Mouse (Mus musculus): ENCODE measurements around the gene Ace2. TPM values are rescaled to one million over a fixed set of nuclear protein-coding genes. Genes with fewer than 3 reads are reported as not detected.

The Ace2 gene
- polyA plus RNA-seq, 1 experiment = 0.72 TPM

GRCm38 (mm10) chrX:164189880-164190279 is 50.7 kb downstream of the Ace2 start:
- Histone ChIP-seq H3K4me1 (ENCODE audit: control insufficient read depth, insufficient read depth, low read length) (no peaks in the 10 kb centered on the region), H3K4me3 (replicated peaks; ENCODE audit: control insufficient read depth, low read depth, low read length) (no peak overlapping the region), H3K27ac (ENCODE audit: control insufficient read depth, insufficient read depth, low read depth, low read length, poor library complexity) (no peak overlapping the region)
- TF ChIP-seq CTCF (IDR thresholded peaks at IDR 0.05; ENCODE audit: control insufficient read depth, insufficient read depth, low read length) (no peak), POLR2A (IDR thresholded peaks at IDR 0.05; ENCODE audit: borderline replicate concordance, control insufficient read depth, low read depth, low read length) (no peak)

GRCm38 (mm10) chrX:164197679-164198078 is 58.5 kb downstream of the Ace2 start:
- TF ChIP-seq CTCF (IDR thresholded peaks at IDR 0.05; ENCODE audit: control insufficient read depth, insufficient read depth, low read length) = no peak
- no peak for TF ChIP-seq POLR2A (IDR thresholded peaks at IDR 0.05; ENCODE audit: borderline replicate concordance, control insufficient read depth, low read depth, low read length)
- 61% methylated on average over 2 of the region's 2 CpGs for WGBS
- Histone ChIP-seq H3K4me1 (ENCODE audit: control insufficient read depth, insufficient read depth, low read length) (no peaks in the 10 kb centered on the region), H3K27ac (ENCODE audit: control insufficient read depth, insufficient read depth, low read depth, low read length, poor library complexity) (no peak overlapping the region), H3K4me3 (replicated peaks; ENCODE audit: control insufficient read depth, low read depth, low read length) (no peak overlapping the region)

- Histone ChIP-seq H3K27ac (ENCODE audit: control insufficient read depth, insufficient read depth, low read depth, low read length, poor library complexity) (no peak overlapping the region), H3K4me1 (ENCODE audit: control insufficient read depth, insufficient read depth, low read length) (no peaks in the 10 kb centered on the region), H3K4me3 (replicated peaks; ENCODE audit: control insufficient read depth, low read depth, low read length) (no peak overlapping the region)
- 33% methylated on average over 5 of the region's 5 CpGs for WGBS
- no peak for TF ChIP-seq CTCF (IDR thresholded peaks at IDR 0.05; ENCODE audit: control insufficient read depth, insufficient read depth, low read length)
- no peak for TF ChIP-seq POLR2A (IDR thresholded peaks at IDR 0.05; ENCODE audit: borderline replicate concordance, control insufficient read depth, low read depth, low read length)
These were observed 61.4 kb downstream of the Ace2 start for GRCm38 (mm10) chrX:164200547-164200946.

- Histone ChIP-seq H3K4me1 (ENCODE audit: control insufficient read depth, insufficient read depth, low read length) (no peaks in the 10 kb centered on the region), H3K27ac (ENCODE audit: control insufficient read depth, insufficient read depth, low read depth, low read length, poor library complexity) (no peak overlapping the region), H3K4me3 (replicated peaks; ENCODE audit: control insufficient read depth, low read depth, low read length) (no peak overlapping the region)
- TF ChIP-seq POLR2A (IDR thresholded peaks at IDR 0.05; ENCODE audit: borderline replicate concordance, control insufficient read depth, low read depth, low read length) = no peak
- peak; percentile 45; the same call in 1 of the 2 replicates for TF ChIP-seq CTCF (IDR thresholded peaks at IDR 0.05; ENCODE audit: control insufficient read depth, insufficient read depth, low read length)
- 82% methylated on average over 2 of the region's 2 CpGs for WGBS
These were observed 82.9 kb downstream of the Ace2 start for GRCm38 (mm10) chrX:164221989-164222388.

GRCm38 (mm10) chrX:164233380-164233779 is 94.2 kb downstream of the Ace2 start:
- H3K4me3 ChIP-seq (replicated peaks; ENCODE audit: control insufficient read depth, low read depth, low read length) = no peak overlapping the region
- 70% methylated on average over 8 of the region's 8 CpGs for WGBS
- H3K4me1 ChIP-seq (ENCODE audit: control insufficient read depth, insufficient read depth, low read length) = no peaks in the 10 kb centered on the region
- H3K27ac ChIP-seq (ENCODE audit: control insufficient read depth, insufficient read depth, low read depth, low read length, poor library complexity) = no peak overlapping the region
- no peak for TF ChIP-seq CTCF (IDR thresholded peaks at IDR 0.05; ENCODE audit: control insufficient read depth, insufficient read depth, low read length)
- no peak for TF ChIP-seq POLR2A (IDR thresholded peaks at IDR 0.05; ENCODE audit: borderline replicate concordance, control insufficient read depth, low read depth, low read length)

Other genes starting within 250 kb of the Ace2 start
- 6.6 and 24.8 TPM in 2 replicates for gene Ap1s2, start 230.3 kb upstream of the Ace2 start, polyA plus RNA-seq (2011; ENCODE audit: insufficient read depth, insufficient read length, low replicate concordance, missing spikeins)
- 52.8 and 63.6 TPM in 2 replicates for gene Zrsr2, start 180.7 kb upstream of the Ace2 start, polyA plus RNA-seq (2011; ENCODE audit: insufficient read depth, insufficient read length, low replicate concordance, missing spikeins)
- 0.84 and 1.2 TPM in 2 replicates for gene Car5b, start 111.3 kb upstream of the Ace2 start, polyA plus RNA-seq (2011; ENCODE audit: insufficient read depth, insufficient read length, low replicate concordance, missing spikeins)
- 5.2 and 9.1 TPM in 2 replicates for gene Siah1b, start 62.8 kb upstream of the Ace2 start, polyA plus RNA-seq (2011; ENCODE audit: insufficient read depth, insufficient read length, low replicate concordance, missing spikeins)
- gene Cltrn, start 50.5 kb upstream of the Ace2 start, polyA plus RNA-seq (2011; ENCODE audit: insufficient read depth, insufficient read length, low replicate concordance, missing spikeins) = 3.4 TPM in 1 of 2 replicates, not detected in the other
- gene Bmx, start 118.9 kb downstream of the Ace2 start, polyA plus RNA-seq (2011; ENCODE audit: insufficient read depth, insufficient read length, low replicate concordance, missing spikeins) = 8.0 and 19.2 TPM in 2 replicates
- gene Pir, start 130.0 kb downstream of the Ace2 start, polyA plus RNA-seq (2011; ENCODE audit: insufficient read depth, insufficient read length, low replicate concordance, missing spikeins) = 3.0 and 10.2 TPM in 2 replicates
- 0.47 and 3.9 TPM in 2 replicates for gene Vegfd, start 234.0 kb downstream of the Ace2 start, polyA plus RNA-seq (2011; ENCODE audit: insufficient read depth, insufficient read length, low replicate concordance, missing spikeins)